Comparison of ENCODE assay signal across 19 mouse cellular contexts in the genomic region with DNA sequence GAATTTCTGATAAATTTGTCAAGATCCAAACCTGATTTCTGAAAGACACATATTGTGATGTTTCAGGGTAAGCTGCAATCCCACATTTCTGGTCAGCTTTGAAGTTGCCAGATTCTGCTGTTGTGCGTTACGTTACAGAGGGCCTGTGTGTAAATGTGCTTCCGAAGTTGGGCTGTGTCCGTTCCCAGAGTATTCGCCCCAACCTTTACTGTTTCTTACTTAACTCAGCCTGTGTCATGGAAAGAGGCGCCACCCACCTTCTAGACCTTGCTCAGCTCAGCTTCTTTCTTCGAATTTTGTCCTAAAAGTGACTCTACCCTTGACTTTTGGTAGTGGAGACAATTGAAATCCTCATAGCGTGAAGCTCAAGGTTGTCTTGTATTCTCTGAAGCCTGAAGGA.
DNase-seq lines count a peak whose midpoint lies in the region; ATAC-seq and TF ChIP-seq lines count a peak whose summit lies in the region.
"Had no signal": no experiment of that assay in that cellular context is flagged by ENCODE, and none has a peak within 500 bp of the region (broad histone marks: within the 10 kb centered on the region; RNA-seq: fewer than 3 reads in every experiment).

No protein-coding gene starts in this region.

- DNase-seq in embryonic facial prominence, embryonic 11.5 days (ENCODE audit: low spot score): peak; percentile 8
- no peak for DNase-seq in embryonic facial prominence, embryonic 10.5 days (ENCODE audit: low spot score)
- no peak for DNase-seq in heart, embryonic 10.5 days (ENCODE audit: low spot score)
- DNase-seq: adrenal gland, adult 2 months; adrenal gland, postnatal 10 days; adrenal gland, postnatal 25 days; cerebellum, adult 11 months; cerebellum, adult 18-20 months; cerebellum, adult 8-10 months; cerebellum, adult 9-11 months; cerebellum, postnatal 14 days; cerebellum, postnatal 36 days; forebrain, postnatal 0 days had no signal

- H3K27me3 ChIP-seq in embryonic facial prominence, embryonic 11.5 days (ENCODE audit: control insufficient read depth, insufficient read depth, low read length): no peaks in the 10 kb centered on the region
- no peaks in the 10 kb centered on the region for H3K27me3 ChIP-seq in embryonic facial prominence, embryonic 10.5 days (replicated peaks; ENCODE audit: low read depth, poor library complexity, severe bottlenecking)
- peaks cover 30% of the 10 kb centered on the region for H3K27me3 ChIP-seq in heart, embryonic 11.5 days (ENCODE audit: control insufficient read depth, insufficient read depth, low read length)
- H3K27me3 ChIP-seq in heart, embryonic 10.5 days (ENCODE audit: insufficient read depth, poor library complexity, severe bottlenecking): peaks cover 74% of the 10 kb centered on the region; the same call in 1 of the 2 replicates
- H3K27me3 ChIP-seq: embryonic facial prominence, embryonic 13.5 days; embryonic facial prominence, embryonic 15.5 days; forebrain, embryonic 13.5 days; forebrain, embryonic 15.5 days had no signal

- H3K4me2 ChIP-seq in embryonic facial prominence, embryonic 11.5 days (ENCODE audit: low read depth, low read length): no peak overlapping the region
- H3K4me2 ChIP-seq in heart, embryonic 11.5 days: no peak overlapping the region
- H3K4me2 ChIP-seq: embryonic facial prominence, embryonic 13.5 days; embryonic facial prominence, embryonic 15.5 days; forebrain, embryonic 13.5 days; forebrain, embryonic 15.5 days had no signal

- 77% methylated on average over 8 of the region's 8 CpGs for WGBS in embryonic facial prominence, embryonic 11.5 days
- 76% methylated on average over 8 of the region's 8 CpGs for WGBS in embryonic facial prominence, embryonic 10.5 days
- 83% methylated on average over 8 of the region's 8 CpGs for WGBS in heart, embryonic 11.5 days (ENCODE audit: insufficient replicate concordance)
- WGBS in heart, embryonic 10.5 days: 79% methylated on average over 8 of the region's 8 CpGs

- peaks cover 3% of the 10 kb centered on the region; the same call in 1 of the 2 replicates for H3K4me1 ChIP-seq in embryonic facial prominence, embryonic 11.5 days (ENCODE audit: control insufficient read depth, insufficient read depth, low read length)
- H3K4me1 ChIP-seq in embryonic facial prominence, embryonic 10.5 days: peaks cover 47% of the 10 kb centered on the region
- H3K4me1 ChIP-seq in heart, embryonic 11.5 days (ENCODE audit: control insufficient read depth, insufficient read depth, low read length): peaks cover 8% of the 10 kb centered on the region; the same call in 1 of the 2 replicates
- peaks cover 25% of the 10 kb centered on the region for H3K4me1 ChIP-seq in heart, embryonic 10.5 days
- peaks cover 26% of the 10 kb centered on the region for H3K4me1 ChIP-seq in embryonic fibroblast, embryonic 13.5 days (ENCODE audit: control insufficient read depth, insufficient read depth, low read length)
- H3K4me1 ChIP-seq: forebrain, embryonic 15.5 days had no signal

- H3K9ac ChIP-seq in embryonic facial prominence, embryonic 11.5 days (replicated peaks; ENCODE audit: low read length): no peak overlapping the region
- no peak overlapping the region for H3K9ac ChIP-seq in heart, embryonic 11.5 days (ENCODE audit: low read depth, low read length)
- H3K9ac ChIP-seq: embryonic facial prominence, embryonic 13.5 days; embryonic facial prominence, embryonic 15.5 days; forebrain, embryonic 13.5 days; forebrain, embryonic 15.5 days; forebrain, postnatal 0 days had no signal

- no peaks in the 10 kb centered on the region for H3K9me3 ChIP-seq in embryonic facial prominence, embryonic 11.5 days (replicated peaks; ENCODE audit: control insufficient read depth, low read length)
- H3K9me3 ChIP-seq in embryonic facial prominence, embryonic 10.5 days: no peaks in the 10 kb centered on the region
- no peaks in the 10 kb centered on the region for H3K9me3 ChIP-seq in heart, embryonic 11.5 days (replicated peaks; ENCODE audit: control insufficient read depth, low read length)
- H3K9me3 ChIP-seq in heart, embryonic 10.5 days: no peaks in the 10 kb centered on the region
- H3K9me3 ChIP-seq: embryonic facial prominence, embryonic 13.5 days; embryonic facial prominence, embryonic 15.5 days; forebrain, embryonic 13.5 days; forebrain, embryonic 15.5 days had no signal

- no peak for TF ChIP-seq CTCF in embryonic fibroblast, embryonic 13.5 days (IDR thresholded peaks at IDR 0.05; ENCODE audit: borderline replicate concordance, insufficient read depth, low read length)

- no peak overlapping the region for H3K4me3 ChIP-seq in embryonic facial prominence, embryonic 11.5 days (ENCODE audit: low read depth, low read length)
- no peak overlapping the region for H3K4me3 ChIP-seq in embryonic facial prominence, embryonic 10.5 days
- H3K4me3 ChIP-seq in heart, embryonic 11.5 days (ENCODE audit: low read depth, low read length): no peak overlapping the region
- H3K4me3 ChIP-seq in heart, embryonic 10.5 days: no peak overlapping the region
- H3K4me3 ChIP-seq in embryonic fibroblast, embryonic 13.5 days (ENCODE audit: insufficient read depth, low read length): no peak overlapping the region
- H3K4me3 ChIP-seq: embryonic facial prominence, embryonic 13.5 days; embryonic facial prominence, embryonic 15.5 days; forebrain, embryonic 13.5 days; forebrain, embryonic 15.5 days had no signal

- no peak overlapping the region for H3K27ac ChIP-seq in embryonic facial prominence, embryonic 11.5 days (replicated peaks; ENCODE audit: low read depth, low read length)
- no peak overlapping the region for H3K27ac ChIP-seq in embryonic facial prominence, embryonic 10.5 days (replicated peaks)
- peak overlapping the region; percentile 25; the same call in 1 of the 2 replicates for H3K27ac ChIP-seq in heart, embryonic 11.5 days (ENCODE audit: low read depth, low read length)
- H3K27ac ChIP-seq in heart, embryonic 10.5 days: no peak overlapping the region
- H3K27ac ChIP-seq in embryonic fibroblast, embryonic 13.5 days (ENCODE audit: insufficient read depth, low read length): peak overlapping the region; percentile 47
- H3K27ac ChIP-seq: embryonic facial prominence, embryonic 15.5 days; forebrain, embryonic 13.5 days; forebrain, embryonic 15.5 days had no signal

- no peak for ATAC-seq in embryonic facial prominence, embryonic 11.5 days (replicated peaks; ENCODE audit: insufficient number of reproducible peaks, low FRiP score, low TSS enrichment, low read depth)
- ATAC-seq in heart, embryonic 11.5 days (replicated peaks; ENCODE audit: insufficient number of reproducible peaks, low FRiP score, low TSS enrichment): no peak
- ATAC-seq: forebrain, embryonic 13.5 days; forebrain, embryonic 15.5 days; forebrain, postnatal 0 days had no signal

- H3K36me3 ChIP-seq in embryonic facial prominence, embryonic 11.5 days (replicated peaks; ENCODE audit: control insufficient read depth, insufficient read depth, low read depth, low read length): peaks cover 3% of the 10 kb centered on the region
- peaks cover 58% of the 10 kb centered on the region for H3K36me3 ChIP-seq in embryonic facial prominence, embryonic 10.5 days (replicated peaks)
- H3K36me3 ChIP-seq in heart, embryonic 11.5 days (ENCODE audit: control insufficient read depth, insufficient read depth, low read length): no peaks in the 10 kb centered on the region; the same call in 1 of the 2 replicates
- H3K36me3 ChIP-seq in heart, embryonic 10.5 days: 0 out of 2 replicates have a peak, but pooled peaks cover 3% of the 10 kb centered on the region

- no peak for TF ChIP-seq POLR2A in embryonic fibroblast, embryonic 13.5 days (IDR thresholded peaks at IDR 0.05; ENCODE audit: low read depth, low read length)

Comparison
In these comparisons a context has a peak if more than half of its experiments do, and no peak if none do; other contexts are left out.
1. H3K27ac ChIP-seq: peak in heart, embryonic 11.5 days (single experiment) and embryonic fibroblast, embryonic 13.5 days (single experiment); none in embryonic facial prominence, embryonic 11.5 days (single experiment), embryonic facial prominence, embryonic 10.5 days (single experiment) and heart, embryonic 10.5 days (single experiment).